Mouse (Mus musculus) right cerebral cortex, adult 18-20 months (tissue): ENCODE results near the gene Tapt1.
A peak's percentile ranks its signal among the peaks of the same experiment; 100 is the strongest.
"Not testable (repeated sequence)": the region's sequence is repeated elsewhere in the genome, so short reads cannot be mapped to it uniquely, and the experiment has no call there.

ENCODE experiments used
- DNase-seq: peaks from one replicate; pipeline ENCODE4 v3.0.0; 2022; ENCODE audit warnings: mixed read lengths

Tapt1 gene

DNA sequence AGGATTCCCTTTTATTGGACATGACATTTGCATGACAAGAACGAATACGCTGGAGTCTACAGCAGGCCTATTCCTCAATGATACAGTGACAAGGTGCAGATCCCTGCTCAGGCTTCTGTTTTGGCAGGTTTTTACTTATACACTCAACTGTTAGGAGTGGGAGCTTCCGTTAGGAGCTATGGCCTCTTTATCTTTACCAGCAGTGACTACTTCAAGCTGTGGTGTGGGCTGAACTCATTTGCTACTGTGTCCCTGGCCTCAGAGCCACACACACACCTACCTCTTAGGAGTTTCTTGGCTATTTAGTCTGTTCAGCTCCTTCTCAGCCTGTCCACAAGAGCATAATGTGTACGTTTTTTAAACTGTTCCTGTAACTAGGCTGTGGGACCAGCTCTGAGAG lies 30.3 kb downstream of the Tapt1 start:
- no peak for DNase-seq

DNA sequence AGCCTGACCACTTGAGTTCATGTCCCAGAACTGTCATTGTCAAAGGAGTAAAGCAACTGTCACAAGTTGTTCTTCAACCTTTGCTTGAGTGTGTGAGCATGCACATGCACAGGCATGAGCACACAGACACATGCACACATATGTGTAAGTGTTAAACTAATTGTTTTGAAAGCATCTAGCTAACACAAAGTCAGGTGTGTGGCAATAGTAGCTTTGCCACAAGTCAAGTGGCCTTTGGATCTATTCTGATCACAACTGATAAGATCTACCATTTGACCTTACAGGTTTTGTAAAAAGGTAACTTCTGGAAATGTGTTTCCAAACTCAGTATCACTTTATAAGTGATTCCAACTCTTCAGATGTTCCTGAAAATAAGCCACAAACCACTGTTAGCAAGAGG lies 39.1 kb downstream of the Tapt1 start:
- DNase-seq, result no peak

DNA sequence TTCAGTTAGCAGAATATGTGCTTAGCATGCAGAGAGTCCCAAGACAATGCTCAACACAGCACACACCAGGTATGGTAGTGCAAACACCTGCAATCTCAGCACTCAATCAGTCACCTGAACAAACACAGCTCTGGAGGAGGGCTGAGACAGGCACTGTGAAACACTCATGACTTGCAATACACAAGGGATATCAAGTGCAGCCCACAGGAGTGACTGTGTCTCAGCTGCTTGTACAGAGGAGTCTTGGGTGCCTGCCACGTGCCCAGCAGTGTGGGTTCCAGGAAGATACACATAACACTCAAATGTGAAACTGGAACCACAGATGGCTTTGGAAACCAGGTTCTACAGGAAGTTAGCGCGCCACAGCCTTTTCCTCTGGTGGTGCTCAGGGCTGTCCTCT lies 44.8 kb downstream of the Tapt1 start:
- peak; percentile 81 for DNase-seq

DNA sequence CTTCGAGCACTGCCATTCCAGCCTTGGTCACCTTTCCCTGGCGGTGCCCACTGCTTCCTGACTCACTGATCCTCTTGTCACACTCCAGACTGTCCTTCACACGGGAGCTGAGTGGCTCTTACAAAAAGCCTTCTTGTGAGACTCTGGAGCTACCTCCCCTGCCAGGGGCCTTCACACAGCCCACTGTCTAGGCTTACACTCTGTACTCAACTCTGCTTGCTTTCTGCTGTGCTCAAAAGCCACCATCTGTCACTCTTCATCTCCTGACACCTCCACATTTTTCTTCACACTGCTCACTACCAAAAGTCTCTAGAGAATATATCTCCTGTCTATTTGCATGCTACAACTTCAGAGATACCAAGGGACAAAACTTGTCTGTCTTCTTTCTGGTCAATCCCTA lies 46.0 kb downstream of the Tapt1 start:
- peak; percentile 51 for DNase-seq

DNA sequence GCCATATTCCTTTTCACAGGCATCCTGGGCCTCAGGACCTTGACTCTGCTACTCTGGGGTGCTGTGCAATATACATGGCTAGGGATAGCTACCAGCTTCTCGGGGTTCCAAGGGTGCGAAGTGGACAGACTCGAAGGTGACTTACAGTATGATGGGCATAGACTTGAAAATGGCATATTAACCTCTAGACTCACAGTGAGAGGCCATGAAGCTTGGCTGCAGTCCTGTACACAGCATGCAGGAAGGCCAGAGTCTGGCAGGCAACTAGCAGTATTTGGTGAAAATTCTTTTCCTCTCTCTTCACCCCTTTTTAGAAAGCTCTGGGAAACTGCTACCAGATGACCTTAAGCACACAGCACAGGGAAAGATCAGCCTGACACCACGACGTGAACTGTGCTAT lies 52.4 kb downstream of the Tapt1 start:
- DNase-seq, result no peak

DNA sequence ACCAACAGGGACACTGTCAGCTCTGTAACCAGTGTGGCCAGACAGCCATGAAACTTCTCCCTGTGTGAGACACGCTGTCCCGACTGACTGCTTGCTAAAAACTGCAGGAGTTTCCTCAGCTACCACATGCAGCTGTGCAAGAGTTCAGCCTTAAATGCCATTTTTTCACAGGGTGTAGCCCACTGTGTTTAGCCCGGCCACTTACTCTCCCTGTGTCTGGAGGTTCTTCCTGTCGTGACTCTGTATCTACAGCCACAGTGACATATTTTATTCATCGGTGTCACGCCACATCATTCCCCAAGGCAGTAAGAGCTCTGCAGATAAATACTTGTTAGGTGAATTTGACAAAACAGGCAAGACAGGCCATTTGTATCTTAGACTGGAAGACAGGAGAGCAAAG lies 59.6 kb downstream of the Tapt1 start:
- DNase-seq, result no peak

DNA sequence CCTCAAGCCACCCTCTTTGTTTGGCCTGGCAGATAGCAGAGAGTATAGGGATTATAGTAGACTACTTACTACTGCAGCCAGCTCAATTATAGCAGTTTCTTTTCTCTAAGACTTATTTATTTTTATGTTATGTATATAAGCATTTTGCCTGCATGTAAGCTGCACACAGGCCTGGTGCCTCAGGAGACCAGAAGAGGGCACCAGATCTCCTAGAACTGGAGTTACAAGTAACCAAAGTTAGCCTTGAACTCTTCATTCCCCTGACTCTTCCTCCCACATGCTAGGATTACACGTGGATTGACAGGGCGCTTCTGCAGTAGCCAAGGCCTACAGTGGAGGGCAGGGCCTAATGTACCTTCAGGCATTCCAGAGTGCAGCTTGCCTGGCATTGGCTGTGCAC lies 60.6 kb downstream of the Tapt1 start:
- no peak for DNase-seq

DNA sequence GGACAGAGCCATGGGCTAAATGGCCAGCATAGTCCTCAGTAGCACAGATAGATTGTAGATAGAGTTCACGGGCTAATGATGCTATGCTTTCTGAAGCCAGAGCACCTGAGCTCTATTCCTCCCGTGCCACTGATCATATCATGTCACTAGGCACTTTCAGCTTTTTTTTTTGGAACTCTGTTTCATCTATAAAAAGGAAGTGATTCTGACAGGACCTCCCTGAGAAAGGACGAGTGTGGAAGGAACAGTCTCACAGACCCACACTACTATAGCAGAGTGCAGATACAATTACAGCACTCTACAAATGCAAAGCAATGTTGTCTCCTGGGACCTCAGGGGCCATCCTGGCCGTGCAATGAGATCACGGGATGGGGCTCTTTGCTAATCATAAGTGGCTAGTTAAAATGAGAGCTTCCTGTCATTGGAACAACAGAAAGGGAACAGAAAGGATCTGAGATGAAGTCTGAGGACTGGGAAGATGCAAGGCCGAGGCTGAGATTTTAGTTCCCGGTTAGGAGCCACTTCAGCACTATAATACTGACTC lies 62.1 kb downstream of the Tapt1 start:
- DNase-seq, result no peak

DNA sequence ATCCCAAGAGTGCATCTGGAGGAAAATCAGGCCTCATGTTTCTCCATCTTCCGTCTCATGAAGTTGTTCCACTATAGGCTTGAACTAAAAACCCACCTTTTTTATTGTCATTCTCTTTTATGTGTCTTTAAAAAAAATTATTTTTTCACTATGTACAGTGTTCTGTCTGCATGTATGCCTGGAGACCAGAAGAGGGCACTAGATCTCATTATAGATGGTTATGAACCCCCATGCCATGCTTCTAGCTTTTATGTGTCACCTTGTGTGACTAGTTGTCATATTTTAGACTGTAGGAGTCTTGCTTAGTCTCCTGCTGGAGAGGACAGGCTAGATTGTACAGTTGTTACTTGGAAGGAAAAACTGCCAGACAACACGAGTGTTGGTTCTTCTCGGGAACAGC lies 63.1 kb downstream of the Tapt1 start:
- DNase-seq, result no peak

DNA sequence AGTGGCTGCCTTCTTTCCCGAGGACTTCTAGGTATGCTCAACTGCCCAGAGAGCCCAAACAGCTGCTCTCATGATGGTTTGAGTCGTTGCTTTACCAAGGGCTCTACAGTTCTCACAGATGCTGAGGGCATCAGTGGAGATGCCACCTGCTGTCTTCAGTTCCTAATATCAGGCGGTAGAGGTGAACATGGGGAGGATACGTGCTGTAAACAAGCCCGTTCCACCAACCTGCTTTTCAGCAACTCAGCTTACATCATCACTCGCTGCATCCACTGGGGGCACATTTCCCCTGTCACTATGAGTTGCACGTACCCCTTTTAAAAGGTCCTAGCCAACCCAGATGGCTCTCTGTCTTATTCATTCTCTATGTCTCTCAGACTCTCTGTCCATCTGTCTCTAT lies 63.6 kb downstream of the Tapt1 start:
- no peak for DNase-seq

DNA sequence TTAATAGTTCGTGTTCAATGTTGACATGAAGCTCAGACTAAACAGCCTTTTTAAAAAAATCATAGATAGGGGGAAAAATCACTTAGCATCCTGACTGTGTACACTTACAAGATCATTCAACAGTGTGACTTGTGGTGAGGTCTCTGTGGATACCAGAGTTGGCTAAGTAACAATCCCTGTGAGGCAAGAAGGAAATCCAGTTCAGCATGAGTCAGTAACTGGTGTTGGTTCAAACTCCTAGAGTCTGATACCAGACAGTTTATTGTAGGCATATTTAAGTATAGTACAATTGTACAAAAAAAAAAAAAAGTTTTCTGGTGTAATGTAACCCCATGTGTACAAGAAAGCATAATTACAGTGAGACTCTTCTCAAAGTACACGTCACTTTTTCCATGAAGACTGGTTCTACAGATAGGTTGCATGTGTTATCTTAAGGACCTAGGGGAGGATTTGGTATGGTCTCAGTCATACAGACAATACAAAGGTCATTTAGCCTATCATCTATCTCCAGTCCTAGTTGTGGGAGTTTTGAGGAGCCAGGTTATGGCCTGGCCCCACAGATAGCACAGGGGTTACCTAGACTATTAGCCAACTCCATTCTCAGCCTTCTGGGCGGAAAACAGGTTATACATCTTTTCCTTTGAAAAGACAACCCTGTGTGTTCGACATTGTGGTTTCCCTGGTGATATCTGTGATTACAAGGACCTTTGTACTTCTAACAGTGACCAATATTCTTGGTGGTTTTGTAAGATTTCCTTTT lies 66.6 kb downstream of the Tapt1 start:
- DNase-seq, result no peak

DNA sequence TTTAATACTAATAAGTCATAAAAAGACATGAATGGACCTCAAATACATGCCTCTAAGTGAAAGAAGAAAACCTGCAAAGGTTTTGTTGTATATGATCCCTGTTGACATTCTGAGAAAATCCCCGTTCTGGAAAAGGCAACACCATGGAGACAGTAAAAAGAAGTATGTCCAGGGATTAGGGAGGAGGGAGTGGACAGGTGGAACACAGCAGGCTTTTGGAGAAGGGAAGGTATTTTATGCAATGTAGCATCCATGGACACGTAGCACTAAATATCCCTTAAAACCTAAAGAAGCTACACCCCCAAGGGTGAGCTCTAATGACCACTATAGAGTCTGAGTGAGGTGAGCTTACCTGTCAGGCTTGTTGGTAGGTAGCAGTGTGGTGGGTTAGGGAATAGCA lies 67.2 kb downstream of the Tapt1 start:
- no peak for DNase-seq

DNA sequence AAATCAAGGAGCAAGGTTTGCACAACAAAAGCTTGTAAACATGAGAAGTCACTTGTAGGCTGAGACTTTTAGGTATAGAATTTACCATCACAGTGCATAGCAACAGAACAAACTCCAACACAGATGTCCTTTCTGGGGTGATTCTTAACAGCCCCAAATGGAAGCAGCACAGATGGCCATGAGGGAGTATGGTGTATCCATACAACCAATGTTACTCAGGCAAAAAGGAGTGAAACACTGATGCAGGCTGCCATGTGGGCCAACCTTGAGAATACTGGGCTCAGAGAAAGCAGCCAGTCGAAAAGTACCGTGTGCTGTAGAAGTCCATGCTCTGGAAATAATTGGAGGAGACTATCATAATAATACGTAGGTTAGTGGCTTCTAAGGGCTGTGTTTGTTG lies 68.0 kb downstream of the Tapt1 start:
- peak; percentile 50 for DNase-seq

DNA sequence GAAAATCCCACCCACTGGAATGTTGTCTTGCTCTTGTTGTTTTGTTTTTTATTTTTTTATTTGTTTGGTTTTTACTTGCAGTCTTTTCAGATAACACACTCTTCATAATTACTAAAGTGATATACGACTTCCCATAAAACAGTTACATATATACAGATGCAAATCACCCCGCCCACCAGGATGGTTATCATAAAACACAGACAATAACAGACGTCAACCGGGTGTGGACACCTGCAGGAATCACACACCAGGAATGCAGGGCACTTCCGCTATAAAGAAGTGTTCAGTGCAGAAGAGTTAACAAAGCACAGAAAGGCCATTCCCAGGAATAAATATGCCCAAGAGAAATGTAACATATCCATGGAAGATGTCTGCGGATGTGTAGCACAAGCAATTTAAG lies 68.7 kb downstream of the Tapt1 start:
- DNase-seq, result no peak

DNA sequence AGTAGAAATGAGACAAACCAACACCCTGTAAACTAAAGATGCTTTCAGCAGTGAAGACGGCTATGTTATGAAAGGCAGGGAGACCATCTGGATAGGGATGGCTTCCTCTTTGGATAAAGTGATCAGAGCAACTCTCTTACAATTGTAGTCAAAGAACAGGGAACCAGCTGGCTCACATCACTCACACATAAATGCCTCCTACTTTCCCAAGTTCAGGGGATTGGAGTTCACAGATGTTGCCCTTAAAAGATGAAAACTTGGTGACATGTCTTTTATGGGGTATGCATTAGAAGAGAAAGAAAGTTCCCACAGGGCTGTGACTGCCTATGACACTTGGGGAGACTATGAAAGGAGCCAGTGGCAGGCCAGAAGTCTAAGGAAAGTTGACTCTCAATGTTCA lies 73.4 kb downstream of the Tapt1 start:
- DNase-seq, result no peak

DNA sequence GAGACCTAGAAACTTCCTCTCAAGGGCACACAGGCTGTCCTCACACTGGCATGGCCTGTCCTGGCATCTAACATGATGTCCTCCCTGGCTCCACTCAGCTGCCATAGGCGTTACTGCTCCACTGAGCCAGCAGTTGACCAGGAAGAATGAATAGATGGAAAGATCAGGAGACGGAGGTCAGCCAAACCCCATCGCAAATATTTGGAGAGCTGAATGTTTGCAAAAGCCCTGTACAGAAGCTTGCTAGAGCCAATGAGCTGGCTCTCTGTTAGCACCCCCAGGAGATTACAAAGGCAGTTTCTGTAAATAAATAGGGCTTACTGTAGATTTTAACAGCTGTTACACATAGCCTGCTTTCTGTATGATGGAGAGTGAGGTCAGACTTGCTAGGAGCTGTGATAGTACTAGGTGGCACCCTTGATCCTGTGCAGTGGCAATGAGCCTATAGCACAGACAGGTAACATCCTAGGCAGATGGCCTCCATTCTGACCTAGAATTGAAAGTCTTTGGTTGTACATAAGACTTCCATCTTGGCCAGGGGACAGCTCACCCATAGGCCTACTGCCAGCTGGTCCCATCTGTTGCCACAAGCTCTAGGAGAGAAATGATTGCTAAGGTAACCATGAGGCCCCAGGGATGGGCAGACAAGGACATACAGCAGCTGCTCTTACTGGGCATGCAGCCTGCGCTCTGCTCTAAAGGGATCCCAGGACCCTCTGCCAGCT lies 74.9 kb downstream of the Tapt1 start:
- peak; percentile 22 for DNase-seq

DNA sequence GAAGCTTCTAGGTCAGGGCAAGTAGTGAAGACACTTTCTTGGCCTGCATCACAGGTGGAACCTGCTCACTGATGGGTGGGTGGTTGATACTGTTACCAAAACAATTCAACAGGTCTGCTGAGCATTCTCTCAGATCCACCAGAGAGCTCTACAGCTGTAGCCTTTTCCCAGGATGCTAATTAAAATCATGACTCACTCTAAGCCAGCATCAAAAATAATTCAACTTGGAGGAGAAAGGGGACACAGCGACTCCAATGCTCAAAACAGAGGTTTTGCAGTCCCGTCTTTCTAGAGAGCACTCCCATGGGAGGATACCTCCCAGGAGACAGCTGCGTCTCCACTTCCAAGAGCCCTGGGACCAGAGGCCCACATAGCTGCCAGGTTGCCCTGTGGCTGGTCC lies 78.7 kb downstream of the Tapt1 start:
- peak; percentile 17 for DNase-seq

DNA sequence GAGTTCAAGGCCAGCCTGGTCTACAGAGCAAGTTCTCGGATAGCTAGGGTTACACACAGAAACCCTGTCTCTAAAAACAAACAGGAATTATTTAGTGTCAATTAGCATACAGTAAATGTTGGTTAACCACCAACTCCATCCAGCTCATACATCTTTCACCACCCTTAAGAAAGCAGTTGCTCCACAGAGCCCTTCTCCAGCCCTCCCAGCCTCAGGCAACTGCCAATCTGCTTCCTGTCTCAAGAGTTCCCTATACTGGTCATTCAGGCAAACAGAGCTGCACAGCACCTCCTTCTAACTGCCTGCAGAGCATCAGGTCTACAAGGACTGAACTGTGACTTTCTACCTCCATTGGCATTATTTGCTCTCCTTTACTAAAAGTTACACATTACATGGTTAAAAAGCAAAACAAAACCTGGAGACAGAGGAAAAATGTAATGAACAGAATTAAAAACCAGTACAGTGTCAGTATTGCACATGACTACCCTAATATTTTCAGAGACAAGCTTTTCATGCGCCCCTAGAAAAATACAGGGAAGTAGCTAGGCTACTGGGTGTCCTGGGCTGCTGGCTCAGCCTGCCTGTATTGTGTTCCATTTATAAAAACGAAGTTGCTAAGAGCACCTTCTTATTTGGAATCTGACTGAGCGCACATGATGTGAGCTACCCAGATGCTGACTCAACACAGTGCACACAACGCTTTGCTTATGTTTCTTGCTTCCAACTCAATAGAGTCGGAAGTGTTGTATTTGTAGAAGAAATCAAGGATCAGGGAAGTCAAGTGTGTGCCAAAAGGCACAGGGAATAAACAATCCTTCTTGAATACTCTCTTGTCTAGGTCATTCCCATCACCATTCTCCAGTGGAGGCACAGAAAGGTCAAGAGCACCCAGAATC lies 79.7 kb downstream of the Tapt1 start:
- DNase-seq, result no peak

DNA sequence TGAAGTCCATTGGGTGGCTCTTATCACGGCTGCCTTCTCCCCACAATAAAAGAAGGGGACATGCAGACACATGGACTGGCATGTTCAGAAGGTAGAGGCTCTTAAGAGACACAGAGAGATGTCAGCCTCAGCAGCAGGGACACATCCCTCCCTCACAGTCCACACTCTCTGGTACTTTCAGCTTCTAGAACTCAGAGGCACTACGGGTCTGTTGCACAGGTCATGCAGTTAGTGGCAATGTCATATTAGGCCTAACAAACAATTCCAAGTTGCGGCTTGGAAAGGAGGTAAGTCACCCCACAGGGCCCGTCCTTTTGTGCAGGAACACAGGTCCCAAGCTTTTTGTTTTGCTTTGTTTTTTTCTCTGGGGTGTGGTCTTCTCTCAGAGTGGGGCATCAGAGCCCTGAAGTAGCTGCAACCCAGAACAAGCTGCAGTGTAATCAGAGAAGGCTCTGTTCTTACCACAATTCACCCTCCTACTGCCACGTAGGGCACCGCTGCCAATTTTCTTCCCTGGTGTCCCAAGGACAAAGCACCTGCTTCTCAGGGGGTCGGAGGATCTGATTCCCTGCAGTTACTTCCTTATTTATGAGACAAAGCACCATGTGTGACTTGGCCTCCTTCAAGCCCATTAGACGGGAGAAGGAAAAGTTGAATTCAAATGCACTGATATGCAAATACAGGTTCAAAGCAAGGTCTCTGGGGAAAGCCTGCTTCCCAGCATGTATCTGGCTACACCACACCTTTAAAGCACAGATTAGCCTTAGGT lies 82.8 kb downstream of the Tapt1 start:
- no peak for DNase-seq

DNA sequence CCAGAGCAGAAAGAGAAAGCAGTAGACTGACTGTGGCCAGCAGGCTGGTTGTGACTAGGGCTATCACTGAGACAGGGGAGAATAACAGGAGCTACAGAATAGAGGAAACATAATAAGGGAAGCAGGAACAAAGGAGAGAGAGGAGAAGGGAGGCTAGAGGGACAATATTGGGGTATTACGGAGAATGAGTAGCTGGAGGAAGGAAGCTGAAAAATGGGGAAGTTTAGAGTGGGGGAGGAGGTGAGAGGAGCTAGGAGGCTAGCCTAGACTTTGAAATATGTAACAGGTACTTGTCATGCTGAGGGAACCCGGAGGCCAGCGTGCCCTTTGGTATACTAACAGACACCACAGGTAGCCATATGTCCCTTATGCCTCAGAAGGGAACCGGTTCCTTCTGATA lies 98.9 kb downstream of the Tapt1 start:
- DNase-seq, result no peak

DNA sequence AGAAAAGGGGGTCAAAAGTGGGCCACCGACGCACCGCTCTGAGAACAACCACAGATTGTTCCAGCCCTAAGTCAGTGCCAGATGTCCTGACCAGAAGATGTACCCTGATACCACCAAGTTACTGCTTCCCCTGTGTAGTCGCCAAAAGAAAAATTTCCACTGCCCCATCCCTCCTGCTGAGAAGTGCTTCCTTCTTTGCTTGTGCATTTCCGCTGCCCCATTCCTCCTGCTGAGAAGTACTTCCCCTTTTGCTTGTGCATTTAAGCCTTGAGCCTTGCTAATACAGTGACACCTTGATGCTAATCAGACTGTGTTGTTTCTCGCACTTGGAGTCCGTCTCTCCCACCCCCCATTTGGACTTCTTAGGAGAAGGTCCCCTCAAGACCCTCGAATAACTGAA lies 99.9 kb downstream of the Tapt1 start:
- not testable (repeated sequence) for DNase-seq
